Mouse (Mus musculus): Measurements from ENCODE around the gene Col6a6.
"Not testable (repeated sequence)": the region's sequence is repeated elsewhere in the genome, so short reads cannot be mapped to it uniquely, and the experiment has no call there.

GRCm38 (mm10) chr9:105641377-105641776, 186.6 kb downstream of the Col6a6 start:
- TF ChIP-seq USF1 (IDR thresholded peaks at IDR 0.05; ENCODE audit: low read depth, low read length); EP300 (IDR thresholded peaks at IDR 0.05; ENCODE audit: low read depth in 1 of 2, low read length in 2 of 2); E2F4 (IDR thresholded peaks at IDR 0.05; ENCODE audit: borderline replicate concordance, low read depth, low read length); TBP (IDR thresholded peaks at IDR 0.05; ENCODE audit: low read depth, low read length); CTCF (IDR thresholded peaks at IDR 0.05 in 2 of 3, conservative IDR thresholded peaks at IDR 0.05 in 1 of 3; ENCODE audit: control insufficient read depth in 1 of 3, insufficient read depth in 1 of 3, low read depth in 2 of 3, low read length in 3 of 3, poor library complexity in 1 of 3, severe bottlenecking in 1 of 3); POLR2A (IDR thresholded peaks at IDR 0.05; ENCODE audit: control insufficient read depth in 1 of 2, insufficient read depth in 1 of 2, low read depth in 1 of 2, low read length in 2 of 2, poor library complexity in 1 of 2); GATA1 (IDR thresholded peaks at IDR 0.05; ENCODE audit: low read depth, low read length); MXI1 (IDR thresholded peaks at IDR 0.05; ENCODE audit: low read depth, low read length); MAX (IDR thresholded peaks at IDR 0.05; ENCODE audit: low read length); CHD2 (IDR thresholded peaks at IDR 0.05; ENCODE audit: low read length): not testable (repeated sequence)
